Mouse (Mus musculus) urinary bladder, adult 18-20 months (tissue): Measurements from ENCODE around the gene Ptprn2.
A peak's percentile ranks its signal among the peaks of the same experiment; 100 is the strongest.

Experiments used
- DNase-seq, 2 experiments: peaks; one replicate each; pipeline ENCODE4 v3.0.0; 2022; ENCODE audit warnings: low spot score in 2 of 2, mixed read lengths in 2 of 2

Gene Ptprn2

GRCm38 (mm10) chr12:116641339-116642190 lies 156.0 kb downstream of the Ptprn2 start:
- no peak for DNase-seq

- DNase-seq = no peak
Observed at GRCm38 (mm10) chr12:116642191-116642549, 156.7 kb downstream of the Ptprn2 start.

GRCm38 (mm10) chr12:116646771-116647170 lies 161.3 kb downstream of the Ptprn2 start:
- DNase-seq = no peak

- peak in 1 of 2 experiments; percentile 14 for DNase-seq
Observed at GRCm38 (mm10) chr12:116648584-116649206, 163.2 kb downstream of the Ptprn2 start.

GRCm38 (mm10) chr12:116653684-116654083 lies 168.2 kb downstream of the Ptprn2 start:
- DNase-seq = no peak

- no peak for DNase-seq
Observed at GRCm38 (mm10) chr12:116660076-116660475, 174.6 kb downstream of the Ptprn2 start.

- DNase-seq = no peak
Observed at GRCm38 (mm10) chr12:116661018-116661417, 175.5 kb downstream of the Ptprn2 start.

GRCm38 (mm10) chr12:116677701-116678100 lies 192.2 kb downstream of the Ptprn2 start:
- no peak for DNase-seq

GRCm38 (mm10) chr12:116689832-116690231 lies 204.3 kb downstream of the Ptprn2 start:
- DNase-seq = no peak

GRCm38 (mm10) chr12:116709535-116709934 lies 224.0 kb downstream of the Ptprn2 start:
- DNase-seq = no peak

GRCm38 (mm10) chr12:116710716-116711115 lies 225.2 kb downstream of the Ptprn2 start:
- no peak for DNase-seq

GRCm38 (mm10) chr12:116711133-116711532 lies 225.6 kb downstream of the Ptprn2 start:
- no peak for DNase-seq

- no peak for DNase-seq
Observed at GRCm38 (mm10) chr12:116713096-116713495, 227.6 kb downstream of the Ptprn2 start.

GRCm38 (mm10) chr12:116721062-116721461 lies 235.5 kb downstream of the Ptprn2 start:
- no peak for DNase-seq

GRCm38 (mm10) chr12:116740141-116740540 lies 254.6 kb downstream of the Ptprn2 start:
- no peak for DNase-seq

- DNase-seq = no peak
Observed at GRCm38 (mm10) chr12:116741300-116741699, 255.8 kb downstream of the Ptprn2 start.

- DNase-seq = no peak
Observed at GRCm38 (mm10) chr12:116746401-116746800, 260.9 kb downstream of the Ptprn2 start.

- no peak for DNase-seq
Observed at GRCm38 (mm10) chr12:116752784-116753183, 267.3 kb downstream of the Ptprn2 start.

- DNase-seq = no peak
Observed at GRCm38 (mm10) chr12:116763961-116764360, 278.4 kb downstream of the Ptprn2 start.

GRCm38 (mm10) chr12:116770911-116771310 lies 285.4 kb downstream of the Ptprn2 start:
- DNase-seq = no peak

- no peak for DNase-seq
Observed at GRCm38 (mm10) chr12:116771493-116771892, 286.0 kb downstream of the Ptprn2 start.

- DNase-seq = peak in 1 of 2 experiments; percentile 4
Observed at GRCm38 (mm10) chr12:116772081-116772566, 286.6 kb downstream of the Ptprn2 start.

- no peak for DNase-seq
Observed at GRCm38 (mm10) chr12:116773344-116773743, 287.8 kb downstream of the Ptprn2 start.
